Mouse (Mus musculus) spleen, adult 2 months (tissue): ENCODE results near the gene Yipf1.

Experiments
- CTCF ChIP-seq: fragments of 200-500 bp; IDR thresholded peaks from 2 replicates; pipeline ENCODE4 v1.5.1; 2011; ENCODE audit warnings: mild to moderate bottlenecking, inconsistent platforms; ENCODE audit not compliant: insufficient read depth, insufficient read length, insufficient replicate concordance; ENCODE audit errors: extremely low read depth
- POLR2A ChIP-seq: fragments of 200-500 bp; IDR thresholded peaks from 2 replicates; pipeline ENCODE4 v1.6.1; 2011; ENCODE audit warnings: low read depth, low read length, inconsistent platforms

- TF ChIP-seq CTCF (no peak), POLR2A (no peak)
These were observed 279 bp downstream of the Yipf1 start for GRCm38 (mm10) chr4:107314479-107314805.
